Mouse (Mus musculus) retina, embryonic 14.5 days (tissue): ENCODE results near the gene Fam19a3.
"Not testable (repeated sequence)": the region's sequence is repeated elsewhere in the genome, so short reads cannot be mapped to it uniquely, and the experiment has no call there.

Experiments used
- DNase-seq: peaks from one replicate; pipeline ENCODE4 v3.0.0-alpha.2; 2015; ENCODE audit warnings: low spot score

Gene Fam19a3

DNA sequence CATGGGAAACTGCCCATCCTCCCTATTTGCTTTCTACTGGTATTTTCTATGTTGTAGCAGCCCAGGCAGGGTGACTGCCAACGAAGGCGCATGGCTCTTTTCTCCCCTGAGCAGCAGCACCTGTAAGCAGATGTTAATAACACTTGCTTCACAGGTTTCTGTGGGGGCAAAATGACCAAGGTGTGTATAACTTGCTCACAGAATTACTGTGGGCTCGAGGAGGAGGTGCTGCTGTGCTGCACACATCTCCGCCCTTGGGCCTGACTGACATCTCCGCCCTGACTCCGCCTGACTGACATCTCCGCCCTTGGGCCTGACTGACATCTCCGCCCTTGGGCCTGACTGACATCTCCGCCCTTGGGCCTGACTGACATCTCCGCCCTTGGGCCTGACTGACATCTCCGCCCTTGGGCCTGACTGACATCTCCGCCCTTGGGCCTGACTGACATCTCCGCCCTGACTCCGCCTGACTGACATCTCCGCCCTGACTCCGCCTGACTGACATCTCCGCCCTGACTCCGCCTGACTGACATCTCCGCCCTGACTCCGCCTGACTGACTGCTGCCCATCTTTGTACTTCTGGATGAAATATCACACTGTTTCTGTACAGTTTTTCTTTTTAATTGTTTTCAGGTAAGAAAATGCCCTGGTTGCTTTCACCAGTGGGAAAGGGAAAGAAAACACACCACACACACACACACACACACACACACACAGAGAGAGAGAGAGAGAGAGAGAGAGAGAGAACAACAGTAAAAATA lies 19.4 kb downstream of the Fam19a3 start:
- not testable (repeated sequence) for DNase-seq

GRCm38 (mm10) chr3:104758869-104759268 lies 22.8 kb downstream of the Fam19a3 start:
- DNase-seq, result no peak

GRCm38 (mm10) chr3:104758406-104758805 lies 23.2 kb downstream of the Fam19a3 start:
- DNase-seq, result peak; percentile 93

DNA sequence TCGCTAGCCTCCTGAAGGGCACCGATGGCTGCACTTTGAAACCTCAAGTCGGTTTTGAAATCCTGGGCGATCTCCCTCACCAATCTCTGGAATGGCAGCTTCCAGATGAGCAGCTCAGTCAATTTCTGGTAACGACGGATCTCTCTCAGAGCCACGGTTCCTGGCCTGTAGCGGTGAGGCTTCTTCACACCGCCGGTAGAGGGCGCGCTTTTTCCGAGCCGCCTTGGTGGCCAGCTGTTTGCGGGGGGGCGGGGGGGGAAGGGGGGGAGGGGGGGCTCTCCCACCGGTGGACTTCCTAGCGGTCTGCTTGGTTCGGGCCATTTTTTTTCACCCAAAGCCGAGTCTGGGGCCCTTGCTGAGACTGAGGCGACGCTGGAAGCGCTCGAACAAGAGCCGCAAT lies 28.8 kb downstream of the Fam19a3 start:
- peak; percentile 31 for DNase-seq

GRCm38 (mm10) chr3:104743864-104744263 lies 37.8 kb downstream of the Fam19a3 start:
- no peak for DNase-seq

DNA sequence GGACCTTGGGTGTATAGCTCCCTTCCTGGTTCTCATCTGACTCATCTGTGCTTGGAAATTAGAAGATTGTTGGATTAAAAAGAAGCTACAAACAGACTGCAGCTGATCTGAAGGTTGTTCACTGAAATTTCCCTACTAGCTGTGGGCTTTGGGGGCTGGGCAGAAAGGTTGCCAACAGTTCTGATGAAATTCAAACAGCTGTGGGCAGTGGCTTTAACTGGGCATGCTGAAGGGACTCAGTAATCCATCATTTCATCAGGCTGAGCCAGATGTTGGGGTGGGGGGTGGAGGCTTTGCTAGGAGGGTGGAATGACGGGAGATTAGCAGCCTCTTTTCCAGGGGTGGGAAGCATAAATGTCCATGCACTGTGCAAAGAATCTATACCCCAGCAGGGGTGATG lies 38.5 kb downstream of the Fam19a3 start:
- no peak for DNase-seq

- no peak for DNase-seq
These were observed 39.7 kb downstream of the Fam19a3 start for GRCm38 (mm10) chr3:104741954-104742353.

GRCm38 (mm10) chr3:104734654-104735053 lies 47.0 kb downstream of the Fam19a3 start:
- DNase-seq, result no peak

- DNase-seq, result no peak
These were observed 48.7 kb downstream of the Fam19a3 start for GRCm38 (mm10) chr3:104732907-104733306.

DNA sequence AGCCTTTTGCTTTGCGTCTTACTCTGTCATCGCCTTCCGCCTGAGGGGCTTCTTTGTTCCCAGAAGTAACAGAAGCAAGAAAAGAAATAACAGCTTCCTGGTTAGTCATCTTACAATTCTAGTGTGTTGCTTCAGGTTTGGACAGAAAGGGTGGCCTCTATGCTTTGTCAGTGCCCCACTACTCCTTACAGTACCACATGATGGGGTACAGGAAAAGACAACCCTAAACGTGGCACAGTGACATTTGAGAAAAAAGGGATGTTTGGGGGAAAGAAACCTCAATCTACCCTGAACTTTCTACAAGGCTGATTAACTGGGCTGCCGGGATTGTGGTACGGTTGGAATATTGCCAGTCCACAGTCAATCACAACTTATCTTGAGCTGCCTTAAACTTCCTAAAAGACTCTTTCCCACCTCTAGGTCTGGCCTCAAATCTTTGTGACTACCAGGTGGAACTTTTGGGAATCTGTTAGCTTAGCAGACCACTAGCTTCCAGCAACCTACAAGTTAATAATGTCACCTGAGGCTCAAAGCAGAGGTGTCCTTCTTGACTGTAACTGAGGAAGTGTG lies 52.3 kb downstream of the Fam19a3 start:
- no peak for DNase-seq
